ENCODE assay signal across 8 mouse cellular contexts in genomic region chr9:115310346-115311222, GRCm38 (mm10). TPM values are rescaled to one million over a fixed set of nuclear protein-coding genes. Genes with fewer than 3 reads are reported as not detected.
DNase-seq lines count a peak whose midpoint lies in the region; ATAC-seq and TF ChIP-seq lines count a peak whose summit lies in the region.

Gene Stt3b, minus strand, starts transcription at chr9:115310421.

- H3K27ac ChIP-seq in embryonic facial prominence, embryonic 14.5 days (replicated peaks; ENCODE audit: low read depth, low read length) = peak within 1 kb of the TSS; percentile 93
- peak within 1 kb of the TSS; percentile 97 for H3K27ac ChIP-seq in heart, adult 2 months
- H3K27ac ChIP-seq in limb, embryonic 13.5 days = peak within 1 kb of the TSS; percentile 96
- H3K27ac ChIP-seq in midbrain, embryonic 16.5 days (ENCODE audit: low read length) = peak within 1 kb of the TSS; percentile 99

- intact Hi-C loops in heart, adult 2 months (cut with DNase I) = loop anchor here (2.0 to 10.0 kb wide), 2 partner anchors 22 to 376 kb away; partner anchors contain the start of gene Gpd1l

- H3K4me3 ChIP-seq in embryonic facial prominence, embryonic 14.5 days (ENCODE audit: low read depth, low read length) = peak within 1 kb of the TSS; percentile 95
- peak within 1 kb of the TSS; percentile 77 for H3K4me3 ChIP-seq in heart, adult 2 months
- H3K4me3 ChIP-seq in limb, embryonic 13.5 days = peak within 1 kb of the TSS; percentile 97
- peak within 1 kb of the TSS; percentile 99 for H3K4me3 ChIP-seq in midbrain, embryonic 16.5 days (ENCODE audit: low read depth, low read length)

- H3K4me1 ChIP-seq in embryonic facial prominence, embryonic 14.5 days (ENCODE audit: control insufficient read depth, insufficient read depth, low read length) = peaks cover 29% of the 10 kb centered on the region
- H3K4me1 ChIP-seq in heart, adult 2 months (ENCODE audit: control insufficient read depth, insufficient read depth, low read length) = no peaks in the 10 kb centered on the region; the same call in 1 of the 2 replicates
- H3K4me1 ChIP-seq in limb, embryonic 13.5 days = peaks cover 30% of the 10 kb centered on the region
- H3K4me1 ChIP-seq in midbrain, embryonic 16.5 days (ENCODE audit: control insufficient read depth, insufficient read depth, low read length) = peaks cover 31% of the 10 kb centered on the region

- H3K36me3 ChIP-seq in embryonic facial prominence, embryonic 14.5 days (ENCODE audit: control insufficient read depth, insufficient read depth, low read length) = no peaks in the 10 kb centered on the region
- H3K36me3 ChIP-seq in heart, adult 2 months (ENCODE audit: control insufficient read depth, insufficient read depth, low read length) = peaks cover 11% of the 10 kb centered on the region
- H3K36me3 ChIP-seq in limb, embryonic 13.5 days = no peaks in the 10 kb centered on the region
- H3K36me3 ChIP-seq in midbrain, embryonic 16.5 days (ENCODE audit: control insufficient read depth, insufficient read depth, low read length) = no peaks in the 10 kb centered on the region

- H3K27me3 ChIP-seq in embryonic facial prominence, embryonic 14.5 days (replicated peaks; ENCODE audit: control insufficient read depth, insufficient read depth, low read length) = no peaks in the 10 kb centered on the region
- H3K27me3 ChIP-seq in heart, adult 2 months (ENCODE audit: control insufficient read depth, insufficient read depth, low read length) = no peaks in the 10 kb centered on the region
- H3K27me3 ChIP-seq in limb, embryonic 13.5 days = no peaks in the 10 kb centered on the region
- no peaks in the 10 kb centered on the region for H3K27me3 ChIP-seq in midbrain, embryonic 16.5 days (ENCODE audit: control insufficient read depth, insufficient read depth, low read depth, low read length)

- peak; percentile 97 for DNase-seq in 3T3-L1 (ENCODE audit: low read depth, low spot score)
- peak; percentile 99 to 100 for DNase-seq in adrenal gland, postnatal 4 days (ENCODE audit: low spot score in 2 of 2)
- peak; percentile 100 for DNase-seq in embryonic facial prominence, embryonic 14.5 days (ENCODE audit: low spot score)
- DNase-seq in heart, adult 2 months = peak; percentile 100
- DNase-seq in kidney, adult 8-10 months = peak; percentile 99 to 100
- DNase-seq in spleen, postnatal 10 days (ENCODE audit: low spot score in 2 of 2) = peak; percentile 100

- H3K79me2 ChIP-seq in heart, adult 2 months (replicated peaks; ENCODE audit: control insufficient read depth, insufficient read depth, low read length) = peaks cover 3% of the 10 kb centered on the region; the same call in 1 of the 2 replicates

- peak; percentile 60 for TF ChIP-seq CTCF in heart, adult 2 months (IDR thresholded peaks at IDR 0.05)

- peak; percentile 64 for TF ChIP-seq POLR2A in heart, adult 2 months (IDR thresholded peaks at IDR 0.05; ENCODE audit: insufficient read depth, low read depth, low read length)

- under 1% methylated on average over 35 of the region's 91 CpGs for WGBS in embryonic facial prominence, embryonic 14.5 days
- under 1% methylated on average over 91 of the region's 91 CpGs for WGBS in heart, adult 2 months
- WGBS in limb, embryonic 13.5 days = 1% methylated on average over 80 of the region's 91 CpGs
- WGBS in midbrain, embryonic 16.5 days = under 1% methylated on average over 77 of the region's 91 CpGs

- H3K9ac ChIP-seq in embryonic facial prominence, embryonic 14.5 days (ENCODE audit: low read depth, low read length) = peak within 1 kb of the TSS; percentile 99
- H3K9ac ChIP-seq in heart, adult 2 months (ENCODE audit: low read depth, low read length) = peak within 1 kb of the TSS; percentile 97
- peak within 1 kb of the TSS; percentile 99 for H3K9ac ChIP-seq in limb, embryonic 13.5 days
- H3K9ac ChIP-seq in midbrain, embryonic 16.5 days (ENCODE audit: low read depth, low read length) = peak within 1 kb of the TSS; percentile 98

- TF ChIP-seq EP300 in heart, adult 2 months (IDR thresholded peaks at IDR 0.05; ENCODE audit: insufficient read depth, low read depth, low read length) = peak; percentile 16; the same call in 1 of the 2 replicates

- no peaks in the 10 kb centered on the region for H3K9me3 ChIP-seq in embryonic facial prominence, embryonic 14.5 days (ENCODE audit: control insufficient read depth, low read length)
- H3K9me3 ChIP-seq in limb, embryonic 13.5 days = no peaks in the 10 kb centered on the region
- no peaks in the 10 kb centered on the region for H3K9me3 ChIP-seq in midbrain, embryonic 16.5 days (replicated peaks; ENCODE audit: control insufficient read depth, low read length, poor library complexity, severe bottlenecking)

- H3K4me2 ChIP-seq in embryonic facial prominence, embryonic 14.5 days (ENCODE audit: low read depth, low read length) = peak within 1 kb of the TSS; percentile 78
- H3K4me2 ChIP-seq in limb, embryonic 13.5 days (replicated peaks) = peak within 1 kb of the TSS; percentile 74
- H3K4me2 ChIP-seq in midbrain, embryonic 16.5 days (ENCODE audit: low read length) = peak within 1 kb of the TSS; percentile 78

- ATAC-seq in embryonic facial prominence, embryonic 14.5 days (ENCODE audit: low read depth) = peak; percentile 95
- peak; percentile 94 for ATAC-seq in limb, embryonic 13.5 days (ENCODE audit: low FRiP score, low read depth)
- ATAC-seq in midbrain, embryonic 16.5 days = peak; percentile 95

RNA-seq across cellular contexts. Expression of gene Stt3b, which starts in this region (rescaled TPM):
- total RNA-seq in adrenal gland, postnatal 4 days (2021) = 100 to 1,000 TPM; 126 to 127 TPM
- polyA plus RNA-seq in embryonic facial prominence, embryonic 14.5 days (2014; fragmentation: Nextera tagmentation; extraction: Ambion mirVana) = 115 and 116 TPM in 2 replicates
- 10 to 100 TPM; 54.9 to 56.5 TPM for total RNA-seq in heart, adult 2 months (2021)
- polyA plus RNA-seq in heart, adult 2 months (2012; rRNA removed) = 22.2 and 35.7 TPM in 2 replicates
- 90.3 and 99.9 TPM in 2 replicates for polyA plus RNA-seq in limb, embryonic 13.5 days (2015; fragmentation: Nextera tagmentation; extraction: Ambion mirVana)
- polyA plus RNA-seq in midbrain, embryonic 16.5 days (2015; fragmentation: Nextera tagmentation; extraction: Ambion mirVana) = 74.8 and 79.1 TPM in 2 replicates

Comparison
In these comparisons a context has a peak if more than half of its experiments do, and no peak if none do; other contexts are left out.
1. Peak in every context shown above with its lines: DNase-seq, ATAC-seq, H3K4me3 ChIP-seq and H3K27ac ChIP-seq.